Mouse (Mus musculus) heart, embryonic 10.5 days (tissue): ENCODE measurements around the gene Nol12. TPM values are rescaled to one million over a fixed set of nuclear protein-coding genes. Genes with fewer than 3 reads are reported as not detected.

ENCODE experiments used
- DNase-seq: peaks from one replicate; pipeline ENCODE4 v3.0.0-alpha.2; 2017; ENCODE audit warnings: low spot score
- H3K27ac ChIP-seq: fragments of 300-500 bp; sonication (generic); 2 replicates; pipeline ENCODE4 v1.5.1; 2016; ENCODE audit warnings: mild to moderate bottlenecking
- H3K27me3 ChIP-seq: fragments of 300-500 bp; sonication (generic); 2 replicates; pipeline ENCODE4 v1.6.1; 2016; ENCODE audit warnings: mild to moderate bottlenecking; ENCODE audit not compliant: poor library complexity, insufficient read depth, severe bottlenecking
- H3K36me3 ChIP-seq: fragments of 300-500 bp; sonication (generic); 2 replicates; pipeline ENCODE4 v1.6.1; 2016; ENCODE audit warnings: mild to moderate bottlenecking, moderate library complexity
- H3K4me1 ChIP-seq: fragments of 300-500 bp; sonication (generic); 2 replicates; pipeline ENCODE4 v1.6.1; 2016; ENCODE audit warnings: mild to moderate bottlenecking
- H3K4me3 ChIP-seq: fragments of 300-500 bp; sonication (generic); 2 replicates; pipeline ENCODE4 v1.5.1; 2016; ENCODE audit warnings: mild to moderate bottlenecking, moderate library complexity
- H3K9me3 ChIP-seq: fragments of 300-500 bp; sonication (generic); 2 replicates; pipeline ENCODE4 v1.6.1; 2016; ENCODE audit warnings: mild to moderate bottlenecking, moderate library complexity
- WGBS: fragments of 180-500 bp; shearing (Covaris S2); methylation state at CpG from one replicate; pipeline ENCODE4 v1.1.7; 2016; 5-methylcytosine and 5-hydroxymethylcytosine counted together
- microRNA-seq: library from miRNA; unstranded; fragments of <30 nt; microRNA quantifications from one replicate; pipeline ENCODE4, GENCODE M21; 2017
- polyA plus RNA-seq: library from polyadenylated mRNA; unstranded; fragments of >200 nt; fragmentation: Nextera tagmentation; extraction: Ambion mirVana; gene quantifications from 2 replicates; pipeline ENCODE4 v1.2.1, GENCODE M21; 2016

Nol12 gene
- polyA plus RNA-seq, 1 experiment from 2014 or later, result 70.0 TPM

- Histone ChIP-seq H3K9me3 (no peaks in the 10 kb centered on the region), H3K4me1 (peaks cover 52% of the 10 kb centered on the region), H3K27me3 (no peaks in the 10 kb centered on the region), H3K36me3 (peaks cover 81% of the 10 kb centered on the region), H3K27ac (no peak overlapping the region), H3K4me3 (no peak overlapping the region)
- 94% methylated on average over 25 of the region's 25 CpGs for WGBS
- DNase-seq, result no peak
Observed at GRCm38 (mm10) chr15:78990970-78991525, 56.3 kb downstream of the Nol12 start.

GRCm38 (mm10) chr15:78992235-78992634 is 57.5 kb downstream of the Nol12 start:
- peaks cover 92% of the 10 kb centered on the region for H3K36me3 ChIP-seq
- H3K27ac ChIP-seq, result no peak overlapping the region
- H3K4me3 ChIP-seq, result no peak overlapping the region
- DNase-seq, result no peak
- no peaks in the 10 kb centered on the region for H3K9me3 ChIP-seq
- no peaks in the 10 kb centered on the region for H3K27me3 ChIP-seq
- 90% methylated on average over 7 of the region's 7 CpGs for WGBS
- H3K4me1 ChIP-seq, result peaks cover 45% of the 10 kb centered on the region

DNA sequence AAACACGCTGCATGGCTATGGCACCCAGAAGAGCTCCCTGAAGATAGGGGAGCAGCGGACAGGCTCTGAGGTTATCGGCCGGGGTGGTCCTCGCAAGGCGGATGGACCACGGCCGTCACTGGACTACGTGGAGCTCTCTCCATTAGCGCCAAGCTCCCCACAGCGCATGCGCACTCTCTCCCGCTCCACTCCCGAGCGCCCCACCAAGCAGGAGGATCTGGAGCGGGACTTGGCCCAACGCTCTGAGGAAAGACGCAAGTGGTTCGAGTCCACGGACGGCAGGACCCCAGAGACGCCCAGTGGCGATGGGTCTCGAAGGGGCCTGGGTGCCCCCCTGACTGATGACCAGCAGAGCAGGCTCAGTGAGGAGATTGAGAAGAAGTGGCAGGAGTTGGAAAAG is 58.2 kb downstream of the Nol12 start:
- H3K36me3 ChIP-seq, result peaks cover 98% of the 10 kb centered on the region

More for the DNA sequence above, 58.2 kb downstream of the Nol12 start:
- no peak overlapping the region for H3K27ac ChIP-seq
- H3K27me3 ChIP-seq, result no peaks in the 10 kb centered on the region
- no peak overlapping the region for H3K4me3 ChIP-seq
- no peaks in the 10 kb centered on the region for H3K9me3 ChIP-seq
- peaks cover 42% of the 10 kb centered on the region for H3K4me1 ChIP-seq
- 95% methylated on average over 24 of the region's 24 CpGs for WGBS
- DNase-seq, result no peak

Small RNA genes lying within 50 kb of the gene (microRNA-seq; reads per million reads assigned to microRNA genes)
- gene Mir6955, result not detected

Other genes with a start within 250 kb of the Nol12 start
- 0.02 TPM in 1 of 2 replicates, not detected in the other for gene Elfn2, start 216.2 kb upstream of the Nol12 start, polyA plus RNA-seq
- 5.5 and 10.3 TPM in 2 replicates for gene Mfng, start 161.5 kb upstream of the Nol12 start, polyA plus RNA-seq
- 3.5 and 4.0 TPM in 2 replicates for gene Card10, start 131.9 kb upstream of the Nol12 start, polyA plus RNA-seq
- 35.1 and 37.3 TPM in 2 replicates for gene Cdc42ep1, start 92.3 kb upstream of the Nol12 start, polyA plus RNA-seq
- 2.2 TPM in 1 of 2 replicates, not detected in the other for gene Lgals2, start 79.4 kb upstream of the Nol12 start, polyA plus RNA-seq
- 51.5 and 56.6 TPM in 2 replicates for gene Gga1, start 57.7 kb upstream of the Nol12 start, polyA plus RNA-seq
- 0.11 and 0.38 TPM in 2 replicates for gene Gm49510, start 35.3 kb upstream of the Nol12 start, polyA plus RNA-seq
- gene Sh3bp1, start 35.2 kb upstream of the Nol12 start, polyA plus RNA-seq, result 33.8 and 44.4 TPM in 2 replicates
- gene Pdxp, start 21.0 kb upstream of the Nol12 start, polyA plus RNA-seq, result 26.5 and 35.7 TPM in 2 replicates
- gene Lgals1, start 8.2 kb upstream of the Nol12 start, polyA plus RNA-seq, result 427 and 466 TPM in 2 replicates
- gene Triobp, start 12.8 kb downstream of the Nol12 start, polyA plus RNA-seq, result 63.6 and 68.2 TPM in 2 replicates
- 195 and 250 TPM in 2 replicates for gene H1f0, start 93.5 kb downstream of the Nol12 start, polyA plus RNA-seq
- gene Galr3, start 107.0 kb downstream of the Nol12 start, polyA plus RNA-seq, result 0.26 TPM in 1 of 2 replicates, not detected in the other
- gene Ankrd54, start 128.0 kb downstream of the Nol12 start, polyA plus RNA-seq, result 34.8 and 48.7 TPM in 2 replicates
- gene Eif3l, start 140.2 kb downstream of the Nol12 start, polyA plus RNA-seq, result 201 and 226 TPM in 2 replicates
- gene Micall1, start 174.0 kb downstream of the Nol12 start, polyA plus RNA-seq, result 13.1 and 14.5 TPM in 2 replicates
- gene Polr2f, start 206.1 kb downstream of the Nol12 start, polyA plus RNA-seq, result 289 and 326 TPM in 2 replicates
- 6.0 and 8.1 TPM in 2 replicates for gene 1700088E04Rik, start 206.3 kb downstream of the Nol12 start, polyA plus RNA-seq
- 0.34 and 1.6 TPM in 2 replicates for gene Sox10, start 230.3 kb downstream of the Nol12 start, polyA plus RNA-seq